Mouse (Mus musculus) ES-E14 (cell line): ENCODE data around the gene Pias4.

Experiments used
- HCFC1 ChIP-seq: IDR thresholded peaks from 2 replicates; pipeline ENCODE4 v1.6.1; 2012; ENCODE audit warnings: low read length, inconsistent platforms, borderline replicate concordance; ENCODE audit not compliant: insufficient read depth
- ZNF384 ChIP-seq: IDR thresholded peaks from 2 replicates; pipeline ENCODE4 v1.6.1; 2012; ENCODE audit warnings: low read depth, low read length, inconsistent platforms

DNA sequence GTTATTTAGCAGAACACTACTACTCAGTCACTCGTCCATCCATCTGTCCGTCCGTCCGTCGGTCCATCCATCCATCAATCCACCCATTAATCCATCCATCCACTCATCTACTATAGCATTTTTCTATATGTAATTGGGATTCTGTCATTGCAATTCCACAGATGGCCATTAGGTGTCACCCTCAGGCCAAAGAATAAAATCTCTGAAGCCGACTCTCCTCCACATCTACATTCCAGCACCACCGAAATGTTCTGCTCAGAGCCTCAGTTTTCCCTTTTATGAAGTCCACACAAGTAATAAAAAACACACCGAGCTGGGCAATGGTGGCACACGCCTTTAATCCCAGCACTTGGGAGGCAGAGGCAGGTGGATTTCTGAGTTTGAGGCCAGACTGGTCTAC lies 30.5 kb upstream of the Pias4 start:
- TF ChIP-seq ZNF384 (no peak), HCFC1 (no peak)
